Mouse (Mus musculus) kidney, embryonic 14.5 days (tissue): ENCODE measurements at regions not wholly inside any gene's neighbourhood (a gene's known extent, or its start where the extent isn't known, plus 50 kb on each side); places are given as distances from the start of the nearest gene placed in this dataset.

Experiments used
- ATAC-seq: fragments of 200-750 bp; cut with Nextera tagmentation; 2 replicates; pipeline ENCODE4 v1.8.0; 2017; ENCODE audit warnings: moderate number of reproducible peaks, mild to moderate bottlenecking, moderate TSS enrichment, moderate library complexity; ENCODE audit not compliant: low FRiP score, low TSS enrichment
- H3K27ac ChIP-seq: fragments of 300-500 bp; sonication (generic); 2 replicates; pipeline ENCODE4 v1.5.1; 2014; ENCODE audit warnings: low read depth, mild to moderate bottlenecking, low read length, moderate library complexity, mixed read lengths
- H3K27me3 ChIP-seq: fragments of 300-500 bp; sonication (generic); 2 replicates; pipeline ENCODE4 v1.6.1; 2014; ENCODE audit warnings: mild to moderate bottlenecking, low read length; ENCODE audit not compliant: control insufficient read depth, insufficient read depth
- H3K36me3 ChIP-seq: fragments of 300-500 bp; sonication (generic); 2 replicates; pipeline ENCODE4 v1.6.1; 2014; ENCODE audit warnings: low read length, mixed read lengths; ENCODE audit not compliant: control insufficient read depth, insufficient read depth
- H3K4me1 ChIP-seq: fragments of 300-500 bp; sonication (generic); 2 replicates; pipeline ENCODE4 v1.6.1; 2014; ENCODE audit warnings: low read length, mixed read lengths; ENCODE audit not compliant: control insufficient read depth, insufficient read depth
- H3K4me2 ChIP-seq: fragments of 300-500 bp; sonication (generic); replicated peaks from 2 replicates; pipeline ENCODE4 v1.6.1; 2014; ENCODE audit warnings: low read depth, mild to moderate bottlenecking, low read length
- H3K4me3 ChIP-seq: fragments of 300-500 bp; sonication (generic); 2 replicates; pipeline ENCODE4 v1.5.1; 2014; ENCODE audit warnings: mild to moderate bottlenecking, low read length
- H3K9ac ChIP-seq: fragments of 300-500 bp; sonication (generic); 2 replicates; pipeline ENCODE4 v1.6.1; 2014; ENCODE audit warnings: low read depth, mild to moderate bottlenecking, low read length, moderate library complexity
- H3K9me3 ChIP-seq: fragments of 300-500 bp; sonication (generic); 2 replicates; pipeline ENCODE4 v1.6.1; 2016; ENCODE audit warnings: low read length; ENCODE audit not compliant: control insufficient read depth
- WGBS: fragments of 180-500 bp; shearing (Covaris S2); extraction: QIAGEN DNeasy Blood & Tissue Kit; methylation state at CpG from one replicate; pipeline ENCODE4 v1.1.7; 2014; 5-methylcytosine and 5-hydroxymethylcytosine counted together

DNA sequence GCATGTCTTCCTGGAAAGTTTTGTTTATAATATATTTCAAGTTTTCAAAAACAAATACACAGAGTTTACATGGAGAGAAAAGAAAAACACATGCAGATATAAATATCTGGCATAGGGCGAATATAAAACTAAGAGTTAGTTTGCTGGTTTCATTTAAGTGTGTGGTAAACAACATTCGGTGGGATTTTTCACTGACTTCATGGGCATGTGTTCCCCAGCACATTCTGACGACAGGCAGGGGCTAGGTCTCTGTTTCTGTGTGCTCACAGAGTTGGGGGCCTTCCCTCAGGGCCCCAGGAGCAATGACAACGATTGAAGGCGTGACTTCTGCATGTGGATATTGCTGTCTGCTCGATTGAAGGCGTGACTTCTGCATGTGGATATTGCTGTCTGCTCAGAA lies 193.3 kb upstream of the Npvf start:
- Histone ChIP-seq H3K4me1 (no peaks in the 10 kb centered on the region; the same call in 1 of the 2 replicates), H3K27ac (no peak overlapping the region), H3K27me3 (no peaks in the 10 kb centered on the region), H3K9me3 (no peaks in the 10 kb centered on the region), H3K36me3 (no peaks in the 10 kb centered on the region), H3K4me2 (no peak overlapping the region), H3K9ac (no peak overlapping the region), H3K4me3 (no peak overlapping the region)
- ATAC-seq: no peak
- WGBS: 81% methylated on average over 7 of the region's 7 CpGs

DNA sequence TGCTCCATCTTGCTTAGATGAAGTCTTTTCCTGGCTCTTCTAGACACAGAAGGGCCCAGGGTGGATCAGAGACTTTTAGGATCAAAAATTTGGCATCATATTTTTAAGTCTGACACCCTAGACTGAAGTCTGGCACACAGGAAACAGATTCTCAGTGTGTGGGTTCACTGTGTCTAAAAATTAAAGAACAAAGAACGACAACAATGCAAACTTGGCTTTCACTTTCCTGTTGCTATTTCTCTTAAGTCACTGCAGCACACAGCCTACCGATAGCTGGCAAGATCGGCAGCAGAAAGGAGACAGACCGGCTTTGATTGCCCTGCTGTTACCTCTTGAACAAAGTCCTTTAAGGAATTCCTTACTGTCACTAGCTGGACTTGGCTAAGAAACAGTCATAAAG lies 204.9 kb upstream of the Npvf start:
- H3K4me2 ChIP-seq: no peak overlapping the region
- no peaks in the 10 kb centered on the region for H3K27me3 ChIP-seq
- no peaks in the 10 kb centered on the region for H3K36me3 ChIP-seq
- H3K4me1 ChIP-seq: no peaks in the 10 kb centered on the region
- H3K9ac ChIP-seq: no peak overlapping the region
- WGBS: 78% methylated on average over 4 of the region's 4 CpGs
- H3K27ac ChIP-seq: no peak overlapping the region
- H3K9me3 ChIP-seq: no peaks in the 10 kb centered on the region
- no peak overlapping the region for H3K4me3 ChIP-seq
- ATAC-seq: no peak

DNA sequence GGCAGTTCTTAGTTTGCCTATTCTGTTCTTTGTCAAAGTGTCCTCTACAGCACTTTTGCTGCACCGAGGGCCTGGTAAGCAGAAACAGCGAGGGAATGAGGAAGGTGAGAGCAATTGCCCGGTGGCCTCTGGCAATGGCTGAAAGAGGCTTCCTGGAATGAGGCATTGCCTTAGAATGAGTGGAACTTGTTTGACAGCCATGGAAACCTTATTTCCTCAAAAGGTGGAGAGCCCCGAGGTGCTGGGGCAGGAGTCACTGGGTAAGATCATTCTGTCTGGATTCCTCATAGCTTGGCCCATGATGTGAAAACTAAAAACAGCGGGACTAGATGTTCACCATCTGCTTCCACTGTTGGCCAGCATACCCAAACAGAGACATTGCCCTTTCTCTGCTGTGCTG lies 223.8 kb upstream of the Npvf start:
- WGBS: 54% methylated on average over 5 of the region's 5 CpGs
- Histone ChIP-seq H3K36me3 (no peaks in the 10 kb centered on the region), H3K9me3 (no peaks in the 10 kb centered on the region), H3K9ac (no peak overlapping the region), H3K4me2 (no peak overlapping the region), H3K4me3 (no peak overlapping the region), H3K27ac (no peak overlapping the region), H3K27me3 (no peaks in the 10 kb centered on the region), H3K4me1 (no peaks in the 10 kb centered on the region)
- no peak for ATAC-seq

DNA sequence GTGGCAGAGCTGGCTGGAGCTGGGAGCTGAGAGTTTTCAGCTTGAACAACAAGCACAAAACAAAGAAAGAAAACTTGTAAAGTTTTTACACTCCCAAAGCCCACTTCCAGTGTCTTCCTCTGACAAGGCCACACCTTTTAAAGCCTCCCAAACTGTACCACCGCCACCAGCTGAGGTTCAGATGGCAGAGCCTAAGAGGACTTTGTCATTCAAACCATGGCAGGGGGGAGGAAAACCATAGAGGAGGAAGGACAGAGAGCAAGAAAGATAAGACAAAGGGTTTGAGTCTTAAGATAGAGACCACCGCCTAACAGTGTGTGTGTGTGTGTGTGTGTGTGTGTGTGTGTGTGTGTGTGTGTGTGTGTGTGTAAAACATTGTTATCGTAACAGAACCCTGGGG lies 228.1 kb upstream of the Npvf start:
- H3K27ac ChIP-seq: no peak overlapping the region
- no peaks in the 10 kb centered on the region for H3K4me1 ChIP-seq
- no peak overlapping the region for H3K4me3 ChIP-seq
- H3K9me3 ChIP-seq: no peaks in the 10 kb centered on the region
- no peak overlapping the region for H3K9ac ChIP-seq
- H3K36me3 ChIP-seq: no peaks in the 10 kb centered on the region
- no peaks in the 10 kb centered on the region for H3K27me3 ChIP-seq
- H3K4me2 ChIP-seq: no peak overlapping the region
- no peak for ATAC-seq
- 78% methylated on average over 3 of the region's 3 CpGs for WGBS

GRCm38 (mm10) chr6:50882759-50883158 lies 228.5 kb upstream of the Npvf start:
- Histone ChIP-seq H3K27ac (no peak overlapping the region), H3K36me3 (no peaks in the 10 kb centered on the region), H3K4me1 (no peaks in the 10 kb centered on the region), H3K9me3 (no peaks in the 10 kb centered on the region), H3K4me3 (no peak overlapping the region), H3K9ac (no peak overlapping the region), H3K4me2 (no peak overlapping the region), H3K27me3 (no peaks in the 10 kb centered on the region)
- WGBS: 73% methylated on average over 4 of the region's 4 CpGs
- no peak for ATAC-seq

- WGBS: 94% methylated on average over 4 of the region's 4 CpGs
Measured at GRCm38 (mm10) chr6:50885031-50885430, 230.8 kb upstream of the Npvf start.

DNA sequence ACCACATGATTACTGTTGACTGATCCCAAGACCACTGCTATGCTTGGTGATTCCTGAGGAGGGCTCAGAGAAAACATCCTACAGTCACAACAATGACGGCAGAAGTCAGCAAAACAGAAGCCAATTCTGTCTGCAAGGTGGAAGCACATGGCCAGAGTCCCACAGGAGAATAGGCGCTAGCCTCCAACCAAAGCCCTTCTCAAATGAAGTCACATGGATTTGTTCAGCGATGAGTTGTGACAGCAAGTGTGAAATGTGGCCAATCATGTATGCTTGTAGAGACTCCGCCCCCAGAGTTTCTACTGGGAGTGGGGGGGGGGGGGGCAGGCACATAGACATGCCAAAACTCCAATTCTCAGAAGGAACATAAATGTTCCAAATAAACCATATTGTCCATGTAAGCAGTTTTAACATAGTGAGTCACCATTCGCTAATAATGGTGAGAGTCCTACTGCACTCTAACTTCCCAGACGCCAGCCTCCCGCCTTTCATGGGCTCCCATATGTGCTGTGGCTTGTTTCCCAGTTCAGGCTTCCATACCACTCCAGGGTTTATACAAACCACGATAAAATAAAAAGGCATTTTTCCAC lies 231.6 kb upstream of the Npvf start:
- no peak for ATAC-seq
- no peak overlapping the region for H3K4me2 ChIP-seq
- H3K27me3 ChIP-seq: no peaks in the 10 kb centered on the region
- H3K4me1 ChIP-seq: 0 out of 2 replicates have a peak, but pooled peaks cover 4% of the 10 kb centered on the region
- WGBS: 89% methylated on average over 8 of the region's 8 CpGs
- no peaks in the 10 kb centered on the region for H3K36me3 ChIP-seq
- H3K9me3 ChIP-seq: no peaks in the 10 kb centered on the region
- H3K27ac ChIP-seq: no peak overlapping the region
- no peak overlapping the region for H3K4me3 ChIP-seq
- H3K9ac ChIP-seq: no peak overlapping the region

More at GRCm38 (mm10) chr6:50885031-50885430, 230.8 kb upstream of the Npvf start:
- no peak overlapping the region for H3K4me2 ChIP-seq
- H3K9me3 ChIP-seq: no peaks in the 10 kb centered on the region
- no peak overlapping the region for H3K9ac ChIP-seq
- H3K36me3 ChIP-seq: no peaks in the 10 kb centered on the region
- ATAC-seq: no peak
- no peaks in the 10 kb centered on the region for H3K4me1 ChIP-seq
- no peak overlapping the region for H3K4me3 ChIP-seq
- H3K27me3 ChIP-seq: no peaks in the 10 kb centered on the region
- H3K27ac ChIP-seq: no peak overlapping the region

DNA sequence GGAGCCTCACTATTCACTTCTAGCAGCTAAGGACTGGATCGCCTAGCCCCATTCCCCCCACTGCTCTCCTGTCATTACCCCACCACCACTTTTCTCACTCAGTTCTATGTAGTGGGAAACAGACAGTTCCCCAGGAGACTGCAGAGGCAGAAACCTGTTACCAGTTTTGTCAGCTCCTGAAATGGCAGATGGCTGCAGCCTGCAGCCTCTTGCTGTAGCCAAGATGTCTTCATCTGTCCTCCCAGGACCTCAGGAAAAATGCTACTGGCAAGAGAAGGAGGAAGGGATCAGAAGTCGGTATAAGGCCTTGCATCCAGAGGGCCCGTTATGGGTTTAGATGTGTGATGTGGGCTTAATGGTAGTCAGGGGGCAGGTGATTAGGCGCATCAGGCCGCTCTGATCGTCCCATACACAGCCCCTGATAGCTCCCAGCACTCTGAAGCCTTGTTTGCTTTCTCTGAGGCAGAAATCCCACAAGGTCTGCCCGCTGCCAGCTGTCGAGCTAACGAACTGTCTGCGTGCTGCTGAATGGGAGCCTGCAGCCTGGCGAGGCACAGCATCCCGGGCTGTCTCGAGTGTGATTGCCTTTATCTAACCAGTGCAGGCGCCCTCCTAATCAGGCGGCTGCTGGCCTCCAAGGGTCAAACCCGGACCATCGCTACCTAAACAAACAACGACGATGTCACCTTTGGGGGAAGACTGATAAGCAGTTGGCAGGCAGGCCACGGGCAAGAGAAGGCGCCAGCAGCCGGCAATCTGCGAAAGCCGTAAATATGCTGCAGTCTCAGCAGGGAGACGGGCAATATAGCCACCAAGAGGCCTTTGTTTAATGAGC lies 236.3 kb upstream of the Npvf start:
- peak overlapping the region; percentile 13; the same call in 1 of the 2 replicates for H3K4me2 ChIP-seq
- H3K27ac ChIP-seq: peak overlapping the region; percentile 6; the same call in 1 of the 2 replicates
- no peaks in the 10 kb centered on the region for H3K9me3 ChIP-seq
- peak; percentile 72; the same call in 1 of the 2 replicates for ATAC-seq
- no peak overlapping the region for H3K4me3 ChIP-seq
- H3K27me3 ChIP-seq: no peaks in the 10 kb centered on the region
- 0 out of 2 replicates have a peak, but pooled peaks cover 4% of the 10 kb centered on the region for H3K4me1 ChIP-seq
- 16% methylated on average over 25 of the region's 25 CpGs for WGBS
- H3K36me3 ChIP-seq: no peaks in the 10 kb centered on the region
- H3K9ac ChIP-seq: no peak overlapping the region

DNA sequence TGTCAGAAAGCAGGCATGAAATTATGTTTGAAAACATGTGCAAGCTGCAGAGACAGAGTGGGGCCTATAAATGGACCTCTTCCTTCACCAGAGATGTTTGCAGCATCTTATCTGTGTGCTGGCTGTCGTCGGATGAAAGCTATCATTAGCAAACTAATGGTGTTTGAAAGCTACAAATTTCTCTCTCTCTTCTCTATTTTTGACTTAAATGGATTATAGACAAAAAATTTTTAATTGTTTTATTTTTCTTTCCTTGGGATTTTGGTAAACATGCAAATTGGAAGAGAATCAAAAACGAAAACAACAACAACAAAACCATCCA lies 236.9 kb upstream of the Npvf start:
- 50% methylated on average over 3 of the region's 3 CpGs for WGBS
- no peak overlapping the region for H3K4me2 ChIP-seq
- H3K36me3 ChIP-seq: no peaks in the 10 kb centered on the region
- 0 out of 2 replicates have a peak, but pooled peaks cover 4% of the 10 kb centered on the region for H3K4me1 ChIP-seq
- H3K9me3 ChIP-seq: no peaks in the 10 kb centered on the region
- no peaks in the 10 kb centered on the region for H3K27me3 ChIP-seq
- no peak overlapping the region; the same call in 1 of the 2 replicates for H3K27ac ChIP-seq
- no peak overlapping the region for H3K9ac ChIP-seq
- H3K4me3 ChIP-seq: no peak overlapping the region
- peak; percentile 32; the same call in 1 of the 2 replicates for ATAC-seq
